Mouse (Mus musculus) lung, postnatal 10 days (tissue): Measurements from ENCODE around the gene Gstm1.
"Not testable (repeated sequence)": the region's sequence is repeated elsewhere in the genome, so short reads cannot be mapped to it uniquely, and the experiment has no call there.

Experiments
- DNase-seq: peaks from one replicate; pipeline ENCODE4 v3.0.0; 2021

Gene Gstm1

DNA sequence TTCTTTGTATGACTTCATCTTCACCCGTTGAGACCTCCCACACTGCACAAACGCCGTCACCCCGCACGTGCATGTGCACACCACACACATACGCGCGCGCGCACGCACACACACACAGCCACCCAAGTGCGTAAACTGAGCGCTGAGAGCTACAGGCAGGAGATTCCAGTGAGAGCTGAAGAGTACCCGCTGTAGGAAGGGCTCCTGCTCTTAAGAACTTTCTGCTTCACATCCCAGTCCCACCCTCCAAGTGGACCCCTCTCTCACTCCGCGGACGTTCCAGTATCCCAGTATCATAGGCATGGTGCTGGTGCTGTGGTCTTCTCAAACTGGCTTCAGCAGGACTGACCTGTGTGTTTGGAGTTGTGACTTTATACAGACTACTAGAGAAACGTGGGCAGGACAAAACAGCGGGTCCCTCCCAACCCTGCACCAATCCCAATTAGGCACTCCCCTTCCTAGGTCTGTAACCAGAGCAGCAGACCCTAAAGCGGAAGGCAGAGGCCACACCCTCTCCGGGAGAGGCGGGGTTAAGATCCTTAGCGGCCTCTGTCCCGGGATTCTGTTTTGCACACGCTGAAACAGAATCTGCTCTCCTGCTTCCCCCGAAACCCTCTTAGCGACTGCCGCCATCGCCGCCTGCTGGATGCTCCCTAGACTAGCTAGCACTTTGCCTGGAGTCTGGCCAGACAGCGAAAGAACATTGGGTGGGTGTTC is at the start of gene Gstm1:
Gstm1 (minus strand) TSS at position 501 of the 717 bp plus-strand sequence.
- peak; percentile 99 for DNase-seq

DNA sequence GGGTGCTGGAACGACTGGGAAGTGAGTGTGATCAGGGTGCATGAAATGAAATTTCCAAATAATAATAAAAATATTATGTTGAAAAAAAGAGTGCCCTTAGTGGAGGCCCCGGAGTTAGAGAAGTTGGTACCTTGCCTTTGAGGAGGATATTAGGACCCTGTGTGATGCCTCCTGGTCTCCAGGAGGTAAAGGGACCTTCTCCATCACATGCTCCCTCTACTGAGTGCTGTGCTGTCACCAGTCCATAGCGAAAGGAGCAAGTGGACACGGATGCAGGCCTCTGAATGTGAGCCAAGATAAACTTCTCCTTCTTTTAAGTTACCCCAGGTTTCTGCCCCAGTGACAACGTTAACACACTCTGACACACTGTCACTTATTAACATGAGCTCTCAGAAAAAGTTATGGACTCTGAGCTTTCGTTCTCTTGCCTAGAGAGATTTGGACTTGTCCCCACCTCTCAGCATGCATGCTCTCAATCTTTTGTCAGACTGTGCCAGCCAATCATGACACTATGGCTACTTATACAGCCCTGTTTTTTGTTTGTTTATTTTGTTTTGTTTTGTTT is 49.7 kb upstream of the Gstm1 start:
- DNase-seq, result no peak

DNA sequence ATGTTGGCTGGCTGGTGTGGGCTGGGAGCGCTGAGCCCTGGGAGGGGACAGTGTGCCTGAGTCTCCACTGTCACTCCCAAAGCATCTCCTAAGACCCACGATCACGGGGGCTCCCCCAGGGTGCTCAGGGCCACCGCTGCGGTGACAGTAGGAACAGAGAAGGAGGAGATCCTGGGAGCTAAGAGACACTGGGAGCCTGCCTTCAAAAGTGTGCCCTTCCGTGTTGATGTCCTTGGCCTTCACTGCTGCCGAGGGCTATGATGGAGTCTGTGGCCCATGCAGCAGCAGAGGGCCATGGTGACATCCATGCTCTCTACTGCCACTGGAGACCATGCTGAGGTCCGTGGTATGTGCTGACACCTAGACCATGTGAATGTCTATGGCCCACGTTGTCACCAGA is 47.8 kb upstream of the Gstm1 start:
- no peak for DNase-seq

DNA sequence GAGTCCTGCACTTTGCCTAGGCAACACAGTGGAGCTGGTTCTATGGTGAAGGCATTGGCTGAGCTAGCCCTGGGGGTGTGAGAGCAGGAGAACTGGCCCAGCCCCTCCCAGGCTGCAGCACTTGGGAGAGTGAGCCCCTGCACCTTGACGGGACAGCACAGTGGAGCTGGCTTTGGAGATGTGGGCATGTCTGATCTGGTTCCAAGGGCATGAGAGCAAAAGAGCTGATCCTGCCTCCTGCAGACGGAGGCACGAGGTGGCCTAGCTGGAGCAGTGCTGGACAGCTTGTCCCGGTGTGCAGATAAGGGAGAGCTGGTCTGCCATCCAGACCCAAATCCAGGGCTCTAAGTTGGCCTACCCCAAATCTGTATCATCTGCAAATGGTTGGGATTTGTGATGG is 46.9 kb upstream of the Gstm1 start:
- no peak for DNase-seq

DNA sequence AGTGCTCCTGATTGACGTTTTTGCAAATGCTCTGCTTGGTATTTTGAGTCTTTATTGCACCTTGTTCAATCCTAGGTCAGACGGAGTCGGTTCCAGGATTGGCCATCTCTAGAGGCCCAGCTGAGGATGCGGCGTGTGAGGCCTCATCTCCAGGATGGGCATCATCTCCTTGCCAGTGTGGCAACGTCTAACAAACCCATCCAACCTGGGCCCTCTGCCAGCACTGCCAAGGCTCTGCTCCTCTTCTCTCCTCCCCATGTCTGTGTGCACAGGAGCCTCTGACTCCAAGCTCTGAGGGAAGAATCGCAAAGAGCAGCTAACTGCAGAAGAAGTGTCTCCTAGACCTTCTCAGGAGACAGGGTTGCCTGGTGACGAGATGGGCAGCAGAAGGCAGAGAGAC is 44.9 kb upstream of the Gstm1 start:
- no peak for DNase-seq

DNA sequence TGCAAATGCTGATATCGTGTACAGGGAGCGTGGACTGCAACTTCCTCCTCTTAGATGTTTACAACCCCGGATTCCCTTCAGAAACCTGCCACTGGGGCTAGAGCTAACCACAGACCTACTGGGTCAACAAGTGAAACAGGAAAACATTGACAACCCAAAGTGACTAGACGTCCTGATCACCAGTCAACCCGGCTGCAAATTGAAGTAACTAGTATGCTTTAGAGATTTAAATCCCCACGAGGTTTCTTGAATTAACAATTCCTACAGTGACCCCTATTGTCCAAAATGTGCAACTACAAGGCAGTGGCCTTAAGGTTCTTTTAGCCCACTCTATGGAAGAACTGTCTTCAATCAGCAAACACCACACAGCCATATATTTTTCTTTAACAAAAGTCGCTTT is 43.6 kb upstream of the Gstm1 start:
- peak; percentile 73 for DNase-seq

DNA sequence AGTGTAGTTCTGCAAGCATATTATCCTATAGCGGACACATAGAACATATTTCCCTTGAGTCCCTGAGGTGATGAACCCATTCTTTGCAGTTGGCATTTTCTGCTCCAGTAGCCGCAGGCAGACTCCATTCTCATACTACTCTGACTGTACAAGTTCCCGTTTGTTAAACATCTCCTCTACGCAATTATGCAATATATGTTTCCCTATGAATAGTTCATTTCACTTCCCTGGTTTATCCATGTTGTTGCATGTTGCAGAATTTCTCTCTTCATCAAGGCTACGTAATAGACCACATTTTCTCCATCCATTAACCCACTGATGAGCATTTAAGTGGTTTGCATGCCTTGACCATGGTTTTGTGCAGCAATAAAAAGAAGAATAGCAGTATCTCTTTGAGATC is 32.7 kb upstream of the Gstm1 start:
- DNase-seq, result no peak

DNA sequence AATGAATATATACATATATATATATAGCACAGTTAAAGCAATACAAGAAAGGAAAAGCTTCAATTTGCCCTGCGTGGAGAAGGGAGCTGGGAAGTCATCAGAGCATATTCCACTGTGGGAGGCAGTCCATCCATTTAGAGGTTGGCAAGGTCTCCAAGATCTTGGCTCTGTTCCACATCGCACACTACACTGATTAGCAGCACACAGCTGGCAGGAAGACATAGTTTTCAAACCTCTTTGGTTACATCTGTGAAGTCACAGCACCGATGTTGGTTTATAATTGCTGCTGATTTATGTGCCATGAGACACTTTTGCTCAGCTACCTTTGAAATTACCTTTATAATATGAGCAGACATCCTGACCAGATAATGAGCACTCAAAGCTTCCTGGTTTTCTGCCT is 30.5 kb upstream of the Gstm1 start:
- no peak for DNase-seq

DNA sequence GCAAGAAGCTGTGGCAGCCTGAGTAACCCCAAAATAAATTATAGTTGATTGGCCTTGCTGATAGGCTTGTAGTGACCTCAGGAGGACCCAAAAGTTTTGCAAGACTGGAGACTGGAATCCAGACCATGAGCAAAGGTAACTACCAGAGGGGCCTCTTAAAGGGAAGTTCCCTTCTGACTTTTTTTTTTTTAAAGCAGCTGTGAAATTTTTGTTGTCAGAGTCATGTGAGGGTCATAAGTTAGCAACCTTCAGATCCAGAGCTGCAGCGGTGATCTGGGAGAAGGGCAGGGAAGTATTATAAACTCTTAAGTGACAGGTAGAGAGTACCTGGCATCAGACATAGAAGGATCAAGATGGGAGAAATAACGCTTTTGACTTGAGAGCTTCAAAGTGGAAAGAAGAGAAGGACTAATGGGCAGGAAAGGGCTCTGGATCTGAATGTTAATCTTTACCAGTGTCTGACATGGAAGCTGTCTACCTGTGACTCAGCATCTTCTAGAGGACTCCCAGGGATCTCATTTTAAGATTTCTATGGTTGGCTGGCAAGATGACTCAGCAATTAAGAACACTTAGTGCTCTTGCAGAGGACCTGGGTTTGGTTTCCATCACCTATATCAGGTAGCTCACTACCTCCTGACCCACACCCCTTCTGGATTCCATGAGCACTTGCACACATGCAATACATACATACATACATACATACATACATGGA is 29.3 kb upstream of the Gstm1 start:
- DNase-seq, result no peak

DNA sequence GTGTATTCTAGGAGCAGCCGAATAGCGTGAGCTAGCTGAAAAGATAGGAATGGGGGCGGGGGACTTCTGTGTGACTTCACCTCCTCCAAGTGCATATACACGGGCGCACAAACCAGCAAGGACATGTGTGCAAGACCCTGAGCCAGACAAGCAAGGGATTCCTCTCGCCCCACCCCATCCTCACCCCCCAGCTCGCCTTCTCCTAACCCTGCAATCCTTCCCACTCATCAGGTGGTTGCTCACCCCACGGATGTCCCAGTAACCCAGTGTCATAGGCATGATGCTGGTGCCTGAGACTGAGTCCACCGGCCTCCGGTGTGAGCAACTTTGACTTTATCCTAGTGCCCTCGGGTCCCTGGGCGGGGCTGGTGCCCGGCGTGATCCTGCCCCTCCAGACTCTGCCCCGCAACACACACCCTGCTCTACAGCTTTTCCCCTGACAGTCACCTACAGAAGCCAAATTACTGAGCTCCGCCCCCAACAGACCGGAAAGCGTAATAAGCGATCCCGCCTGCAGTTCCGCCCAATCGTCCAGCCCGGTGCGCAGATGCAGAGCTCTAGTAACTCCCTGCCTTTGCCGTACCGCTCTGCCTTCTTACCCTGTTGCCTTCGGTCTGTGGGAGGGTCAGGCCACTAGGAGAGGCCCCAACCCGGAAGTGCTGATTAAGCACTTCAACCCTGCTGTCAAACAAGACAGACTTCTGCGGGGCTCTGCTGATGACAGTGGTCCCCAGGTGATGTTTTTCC is 26.8 kb upstream of the Gstm1 start, which contains the start of gene Gstm4:
Gstm4 (minus strand) TSS at position 501 of the 747 bp plus-strand sequence.
- peak; percentile 95 for DNase-seq

DNA sequence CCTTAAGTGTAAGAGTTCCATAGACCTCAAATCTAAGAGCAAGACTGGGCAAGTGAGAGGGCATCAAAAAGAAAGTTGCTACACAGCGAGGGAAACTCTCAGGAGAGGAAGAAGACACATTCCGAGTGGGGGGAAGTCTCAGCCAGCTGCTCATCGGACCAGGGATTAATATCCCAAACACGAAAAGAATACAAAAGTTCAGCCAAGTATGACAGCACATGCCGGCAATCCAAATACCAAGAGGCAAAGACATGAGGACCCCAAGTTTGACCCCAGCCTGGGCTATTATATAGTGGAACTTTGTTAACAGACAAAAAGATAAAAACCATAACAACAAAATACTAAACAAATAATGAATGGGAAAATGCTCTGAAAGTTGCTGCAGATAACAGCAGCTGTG is 15.4 kb upstream of the Gstm1 start:
- peak; percentile 48 for DNase-seq

DNA sequence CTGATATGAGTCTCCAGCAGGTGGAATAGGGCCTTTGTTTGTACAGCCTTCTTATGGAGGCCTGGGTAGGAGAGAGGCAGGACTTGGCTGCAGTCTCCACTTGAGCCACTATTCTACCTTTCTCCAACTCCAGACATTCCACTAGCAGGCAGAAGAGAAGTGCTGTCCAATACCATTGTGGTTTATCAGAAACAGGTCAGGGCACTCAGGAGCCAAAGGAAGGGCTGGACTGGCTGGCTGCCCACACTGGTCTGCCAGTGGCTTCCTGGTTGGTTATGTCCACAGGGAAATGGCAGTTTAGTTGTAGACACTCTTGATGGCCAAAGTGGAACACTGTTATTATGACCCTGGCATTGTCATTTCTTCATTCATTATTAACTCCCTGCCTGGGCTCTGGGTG is 14.3 kb upstream of the Gstm1 start:
- no peak for DNase-seq

DNA sequence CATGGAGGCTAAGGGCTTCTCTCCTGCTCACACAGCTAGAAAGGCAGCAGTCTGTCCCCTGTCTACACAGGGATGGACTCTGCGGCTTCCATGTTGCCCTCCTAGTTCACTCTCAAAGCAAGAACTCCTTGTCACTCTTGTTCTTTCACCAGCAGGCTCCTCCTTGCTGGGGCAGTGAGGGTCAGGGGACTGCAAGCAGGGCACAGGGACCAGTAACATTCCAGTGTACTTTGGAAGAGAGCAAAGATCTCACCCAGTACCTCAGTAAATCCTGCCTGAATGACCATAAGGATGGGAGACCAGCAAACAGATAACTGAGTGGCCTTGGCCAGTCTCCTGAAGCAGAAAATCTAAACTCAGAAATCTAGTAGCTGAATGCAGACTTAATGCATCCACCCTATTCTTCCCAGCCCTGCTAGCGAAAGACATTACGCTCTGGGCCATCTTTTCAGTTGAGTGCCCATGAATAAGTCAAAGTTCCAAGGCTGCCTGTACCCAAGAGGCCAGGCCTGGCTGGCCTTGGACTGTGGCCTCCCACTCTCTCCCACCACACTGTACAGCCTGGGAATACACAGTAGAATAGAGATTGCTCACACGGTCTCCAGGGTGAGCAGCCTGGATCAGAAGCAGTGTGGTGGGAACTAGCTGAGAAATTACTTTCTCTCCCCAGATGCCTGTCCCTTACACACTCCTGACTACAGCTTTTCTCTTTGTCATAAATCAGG is 11.0 kb upstream of the Gstm1 start:
- DNase-seq, result no peak

DNA sequence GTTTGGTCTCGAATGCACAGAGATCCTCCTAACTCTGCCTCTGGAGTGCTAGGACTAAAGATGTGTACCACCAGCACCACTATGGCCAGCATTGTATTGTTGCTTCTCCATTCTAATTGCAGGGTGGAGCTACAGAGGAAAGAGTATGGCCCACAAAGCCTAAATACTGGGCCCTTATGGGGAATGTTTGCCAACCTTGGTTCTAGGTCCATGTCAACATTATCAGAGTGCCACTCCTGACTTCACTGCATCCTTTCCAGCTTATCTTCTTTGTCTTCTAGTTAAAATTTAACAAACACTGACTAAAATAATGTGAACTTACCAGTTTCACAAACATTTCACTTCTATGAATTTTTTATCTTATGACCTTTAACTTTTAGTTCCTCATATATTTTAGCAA is 8.8 kb upstream of the Gstm1 start:
- DNase-seq, result no peak

DNA sequence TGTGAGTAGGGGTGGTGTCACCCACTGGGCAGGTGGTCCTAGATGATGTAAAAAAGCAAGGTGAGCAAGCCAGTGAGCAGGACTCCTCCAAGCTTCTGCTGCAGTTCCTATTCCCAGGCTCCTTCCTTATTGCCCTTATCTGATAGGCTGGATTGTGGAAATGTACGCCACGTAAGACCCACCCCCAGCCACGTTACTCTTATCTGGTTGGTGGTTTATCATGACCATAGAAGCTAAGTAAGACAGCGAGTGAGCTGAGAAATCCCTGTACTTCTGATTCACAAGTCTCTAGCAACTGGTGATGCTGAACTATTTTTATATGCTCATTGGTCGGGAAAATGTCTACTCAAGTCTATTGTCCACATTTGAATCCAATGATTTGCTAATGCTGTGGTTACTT is 8.3 kb upstream of the Gstm1 start:
- no peak for DNase-seq

DNA sequence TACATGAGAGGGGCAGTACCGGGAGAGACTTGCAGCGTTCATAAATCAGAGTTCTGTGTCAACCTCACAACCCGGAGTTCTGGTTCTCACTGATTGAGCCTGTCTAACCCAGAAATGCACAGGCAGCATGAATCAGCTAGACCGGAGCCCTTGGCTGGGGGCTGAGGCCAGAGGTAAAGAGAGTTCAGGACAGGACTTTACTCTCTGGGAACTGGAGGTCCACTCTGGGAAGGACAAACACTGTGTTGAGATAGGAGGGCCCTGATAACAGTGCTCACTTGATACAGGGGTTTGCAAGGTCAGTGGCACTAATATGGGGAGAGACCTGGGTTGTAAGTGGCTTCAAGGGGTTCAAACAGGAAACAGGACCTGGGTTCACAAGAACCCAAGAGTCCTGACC is 7.5 kb upstream of the Gstm1 start:
- DNase-seq, result no peak

DNA sequence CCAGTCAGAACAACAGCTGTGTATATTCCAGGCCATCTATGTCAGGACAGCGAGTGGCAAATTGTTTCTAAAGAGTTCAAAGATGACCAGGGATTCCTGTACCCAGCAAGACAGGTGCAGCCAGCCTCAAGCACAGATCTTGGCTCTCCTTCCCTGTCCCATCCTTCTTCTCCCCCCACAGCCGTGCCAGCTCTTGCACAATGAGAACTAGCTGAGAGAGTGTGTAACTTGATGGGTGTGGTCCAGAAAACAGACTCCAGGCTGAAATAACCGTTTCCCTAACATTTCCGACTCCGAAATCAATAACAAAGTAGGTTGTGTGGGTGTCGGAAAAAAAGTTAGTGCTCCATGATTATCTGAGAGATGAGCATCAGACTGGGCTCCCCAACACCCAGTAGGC is 4.9 kb upstream of the Gstm1 start:
- DNase-seq, result peak; percentile 33

DNA sequence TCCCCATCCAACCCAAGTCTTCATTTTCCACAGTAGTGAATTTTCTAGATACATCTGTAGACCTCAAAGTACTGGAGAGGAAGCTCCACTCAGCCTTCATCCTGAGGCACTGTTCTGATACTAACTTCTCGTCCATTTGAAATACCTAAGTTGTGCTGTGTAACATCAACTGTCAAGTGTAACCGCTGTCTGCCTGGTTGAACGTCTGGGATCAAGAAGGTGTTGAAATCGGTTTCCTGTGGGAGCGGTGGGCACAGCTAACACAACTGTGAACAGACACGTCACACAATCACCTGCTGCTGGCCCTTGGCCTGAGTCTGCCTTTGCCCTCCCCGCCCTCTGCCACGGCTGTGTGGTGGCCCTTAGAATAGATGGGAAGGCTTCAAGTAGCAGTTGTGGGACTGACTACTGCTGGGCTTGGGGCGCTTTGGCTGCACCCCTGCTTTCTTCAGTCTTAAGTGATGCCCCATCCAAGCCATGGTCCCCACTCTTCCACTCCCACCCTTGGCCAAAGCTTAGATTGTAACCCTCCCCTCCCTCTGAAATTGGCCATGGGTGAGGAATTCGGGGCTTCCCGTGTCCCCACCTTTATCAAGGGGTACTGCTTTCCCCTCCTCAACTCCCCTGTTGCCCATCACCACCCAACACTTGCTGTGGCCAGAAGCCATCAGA is 2.7 kb upstream of the Gstm1 start:
- DNase-seq, result not testable (repeated sequence)

DNA sequence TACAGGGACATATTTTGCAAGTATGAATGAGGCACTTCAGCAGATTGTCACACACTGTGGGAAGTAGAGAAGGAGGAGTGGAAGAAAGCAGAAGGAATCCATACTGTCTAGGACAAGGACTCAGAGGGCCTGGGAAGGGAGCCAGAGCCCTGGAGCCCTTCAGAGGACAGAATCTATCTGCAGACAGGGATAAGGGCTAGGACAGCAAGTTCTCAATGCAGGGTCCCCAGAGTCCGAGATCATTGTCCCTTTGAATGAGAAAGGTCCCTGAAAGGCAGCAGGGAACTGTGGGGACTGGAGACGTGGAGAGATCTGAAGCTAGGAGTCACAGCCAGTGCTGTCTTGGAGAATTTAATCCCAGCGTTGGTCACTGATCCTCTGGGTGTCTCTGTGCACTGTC is 1.5 kb upstream of the Gstm1 start:
- not testable (repeated sequence) for DNase-seq

DNA sequence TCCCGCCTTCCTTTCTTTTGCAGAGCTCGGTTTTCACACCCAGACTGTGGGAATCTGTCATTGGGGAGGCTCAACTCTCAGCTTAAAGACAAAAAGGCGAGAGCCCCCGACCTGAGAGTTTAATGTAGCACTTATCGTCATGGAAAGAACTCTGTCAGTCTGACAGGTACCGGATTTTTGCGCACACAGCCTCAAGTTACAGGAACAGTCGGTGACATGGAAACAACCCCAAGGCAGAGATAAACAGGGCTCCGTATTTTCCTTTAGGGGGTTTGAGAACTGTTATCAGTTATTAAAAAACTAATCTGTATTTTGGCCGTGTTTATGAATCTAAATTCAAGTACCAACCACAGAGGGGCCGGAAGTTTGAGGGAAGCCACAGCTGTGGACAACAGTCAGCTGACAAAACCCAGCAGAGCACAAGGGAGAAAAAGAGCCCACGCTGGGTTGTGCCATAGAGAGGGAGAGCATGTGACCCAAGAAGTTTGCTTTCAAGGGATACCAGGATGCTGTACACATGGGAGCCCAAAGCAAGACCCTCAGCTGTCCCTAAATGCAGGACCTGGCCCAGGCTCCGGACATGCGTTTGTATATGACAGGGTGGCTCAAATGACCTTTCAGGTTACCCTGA is 532 bp upstream of the Gstm1 start:
- DNase-seq, result peak; percentile 63

DNA sequence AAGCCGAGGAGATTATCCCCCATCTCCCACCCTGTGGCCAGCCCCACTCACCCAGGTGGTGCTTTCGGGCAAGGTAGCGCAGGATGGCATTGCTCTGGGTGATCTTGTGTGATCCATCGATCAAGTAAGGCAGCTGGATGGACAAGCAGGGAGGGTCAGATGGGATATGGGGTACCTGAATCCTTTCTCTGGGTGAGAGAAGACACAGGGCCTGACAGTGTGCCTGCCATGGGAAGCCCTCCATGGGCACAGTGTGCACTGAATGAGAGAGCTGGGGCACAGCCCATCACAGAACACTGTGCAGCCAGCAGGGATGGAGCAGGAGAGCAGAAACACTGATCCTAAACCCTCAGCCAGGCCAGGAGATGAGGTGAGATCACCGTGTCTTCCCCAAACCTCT is 1.3 kb downstream of the Gstm1 start:
- DNase-seq, result not testable (repeated sequence)

DNA sequence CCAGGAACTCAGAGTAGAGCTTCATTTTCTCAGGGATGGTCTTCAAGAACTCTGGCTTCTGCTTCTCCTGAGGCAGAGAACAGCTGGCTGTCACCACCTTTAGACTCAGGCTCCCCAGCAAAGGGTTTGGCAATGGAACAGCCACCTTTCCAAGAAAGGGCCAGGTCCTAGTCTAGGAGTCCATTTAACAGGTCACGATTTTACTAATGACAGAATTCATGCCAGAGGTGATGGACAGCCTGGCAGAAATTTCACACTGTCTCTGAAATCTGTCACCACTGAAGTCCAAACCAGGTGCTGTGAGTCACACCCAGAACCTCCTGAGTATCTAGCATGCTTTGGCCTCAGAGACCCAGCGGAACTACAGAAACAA is 2.8 kb downstream of the Gstm1 start:
- DNase-seq, result no peak
